Mouse (Mus musculus): Measurements from ENCODE around the gene Cdk15. TPM values are rescaled to one million over a fixed set of nuclear protein-coding genes. Genes with fewer than 3 reads are reported as not detected.

Gene Cdk15
- polyA plus RNA-seq, 1 experiment: 0.12 TPM

- no peak for TF ChIP-seq POLR2A (IDR thresholded peaks at IDR 0.05; ENCODE audit: control insufficient read depth, extremely low read depth, insufficient read depth, low read length, poor library complexity)
- TF ChIP-seq CTCF (IDR thresholded peaks at IDR 0.05; ENCODE audit: borderline replicate concordance, control insufficient read depth, extremely low read depth, insufficient read depth, low read length, poor library complexity): no peak
- Histone ChIP-seq H3K36me3 (ENCODE audit: control insufficient read depth, insufficient read depth, low read length) (no peaks in the 10 kb centered on the region), H3K27ac (ENCODE audit: control insufficient read depth, insufficient read depth, low read length) (no peak overlapping the region), H3K27me3 (ENCODE audit: control insufficient read depth, insufficient read depth, low read length) (no peaks in the 10 kb centered on the region), H3K4me3 (ENCODE audit: control insufficient read depth, insufficient read depth, low read length) (no peak overlapping the region), H3K4me1 (replicated peaks; ENCODE audit: control insufficient read depth, insufficient read depth, low read length) (peaks cover 5% of the 10 kb centered on the region; the same call in 1 of the 2 replicates)
- DNase-seq: no peak
- 21% methylated on average over 6 of the region's 6 CpGs for WGBS
Observed at GRCm38 (mm10) chr1:59316386-59317051, 59.8 kb downstream of the Cdk15 start.

- H3K4me3 ChIP-seq (ENCODE audit: control insufficient read depth, insufficient read depth, low read length): no peak overlapping the region
- no peak overlapping the region for H3K27ac ChIP-seq (ENCODE audit: control insufficient read depth, insufficient read depth, low read length)
- peaks cover 5% of the 10 kb centered on the region; the same call in 1 of the 2 replicates for H3K4me1 ChIP-seq (replicated peaks; ENCODE audit: control insufficient read depth, insufficient read depth, low read length)
- H3K36me3 ChIP-seq (ENCODE audit: control insufficient read depth, insufficient read depth, low read length): no peaks in the 10 kb centered on the region
- 100% methylated on average over 1 of the region's 1 CpGs for WGBS
- no peak for TF ChIP-seq POLR2A (IDR thresholded peaks at IDR 0.05; ENCODE audit: control insufficient read depth, extremely low read depth, insufficient read depth, low read length, poor library complexity)
- TF ChIP-seq CTCF (IDR thresholded peaks at IDR 0.05; ENCODE audit: borderline replicate concordance, control insufficient read depth, extremely low read depth, insufficient read depth, low read length, poor library complexity): no peak
- DNase-seq: no peak
- no peaks in the 10 kb centered on the region for H3K27me3 ChIP-seq (ENCODE audit: control insufficient read depth, insufficient read depth, low read length)
Observed at GRCm38 (mm10) chr1:59317397-59317796, 60.7 kb downstream of the Cdk15 start.

GRCm38 (mm10) chr1:59318878-59319277 is 62.2 kb downstream of the Cdk15 start:
- DNase-seq: no peak
- Histone ChIP-seq H3K27me3 (ENCODE audit: control insufficient read depth, insufficient read depth, low read length) (no peaks in the 10 kb centered on the region), H3K4me3 (ENCODE audit: control insufficient read depth, insufficient read depth, low read length) (no peak overlapping the region), H3K36me3 (ENCODE audit: control insufficient read depth, insufficient read depth, low read length) (no peaks in the 10 kb centered on the region), H3K27ac (ENCODE audit: control insufficient read depth, insufficient read depth, low read length) (no peak overlapping the region), H3K4me1 (replicated peaks; ENCODE audit: control insufficient read depth, insufficient read depth, low read length) (peaks cover 5% of the 10 kb centered on the region; the same call in 1 of the 2 replicates)
- 95% methylated on average over 5 of the region's 5 CpGs for WGBS
- TF ChIP-seq CTCF (IDR thresholded peaks at IDR 0.05; ENCODE audit: borderline replicate concordance, control insufficient read depth, extremely low read depth, insufficient read depth, low read length, poor library complexity): no peak
- no peak for TF ChIP-seq POLR2A (IDR thresholded peaks at IDR 0.05; ENCODE audit: control insufficient read depth, extremely low read depth, insufficient read depth, low read length, poor library complexity)

GRCm38 (mm10) chr1:59321076-59321879 is 64.6 kb downstream of the Cdk15 start:
- no peak for TF ChIP-seq CTCF (IDR thresholded peaks at IDR 0.05; ENCODE audit: borderline replicate concordance, control insufficient read depth, extremely low read depth, insufficient read depth, low read length, poor library complexity)
- TF ChIP-seq POLR2A (IDR thresholded peaks at IDR 0.05; ENCODE audit: control insufficient read depth, extremely low read depth, insufficient read depth, low read length, poor library complexity): no peak
- no peaks in the 10 kb centered on the region for H3K27me3 ChIP-seq (ENCODE audit: control insufficient read depth, insufficient read depth, low read length)
- no peaks in the 10 kb centered on the region for H3K4me1 ChIP-seq (replicated peaks; ENCODE audit: control insufficient read depth, insufficient read depth, low read length)
- no peak overlapping the region for H3K27ac ChIP-seq (ENCODE audit: control insufficient read depth, insufficient read depth, low read length)
- 91% methylated on average over 9 of the region's 9 CpGs for WGBS
- no peaks in the 10 kb centered on the region for H3K36me3 ChIP-seq (ENCODE audit: control insufficient read depth, insufficient read depth, low read length)
- H3K4me3 ChIP-seq (ENCODE audit: control insufficient read depth, insufficient read depth, low read length): no peak overlapping the region
- DNase-seq: no peak

- TF ChIP-seq POLR2A (IDR thresholded peaks at IDR 0.05; ENCODE audit: control insufficient read depth, extremely low read depth, insufficient read depth, low read length, poor library complexity) (no peak), CTCF (IDR thresholded peaks at IDR 0.05; ENCODE audit: borderline replicate concordance, control insufficient read depth, extremely low read depth, insufficient read depth, low read length, poor library complexity) (no peak)
- WGBS: 89% methylated on average over 9 of the region's 9 CpGs
- Histone ChIP-seq H3K4me3 (ENCODE audit: control insufficient read depth, insufficient read depth, low read length) (no peak overlapping the region), H3K36me3 (ENCODE audit: control insufficient read depth, insufficient read depth, low read length) (no peaks in the 10 kb centered on the region), H3K4me1 (replicated peaks; ENCODE audit: control insufficient read depth, insufficient read depth, low read length) (no peaks in the 10 kb centered on the region), H3K27ac (ENCODE audit: control insufficient read depth, insufficient read depth, low read length) (no peak overlapping the region), H3K27me3 (ENCODE audit: control insufficient read depth, insufficient read depth, low read length) (no peaks in the 10 kb centered on the region)
- DNase-seq: no peak
Observed at GRCm38 (mm10) chr1:59321880-59322836, 65.5 kb downstream of the Cdk15 start.
